Mouse (Mus musculus) ES-Bruce4 (cell line): ENCODE data around the gene Icmt.

Experiments
- CTCF ChIP-seq: IDR thresholded peaks from one replicate; pipeline ENCODE4 v1.8.1; 2011; ENCODE audit warnings: low read depth, low read length
- EP300 ChIP-seq: IDR thresholded peaks from 2 replicates; pipeline ENCODE4 v1.6.1; 2011; ENCODE audit warnings: low read depth, low read length; ENCODE audit not compliant: insufficient read depth
- POLR2A ChIP-seq: IDR thresholded peaks from one replicate; pipeline ENCODE4 v1.8.1; 2011; ENCODE audit warnings: low read length; ENCODE audit not compliant: insufficient read depth

- TF ChIP-seq POLR2A (peak; percentile 17), CTCF (no peak), EP300 (no peak)
Measured at GRCm38 (mm10) chr4:152324641-152325562, 27.9 kb downstream of the Icmt start.
